Mouse (Mus musculus): ENCODE data around the gene Plxnb3. TPM values are rescaled to one million over a fixed set of nuclear protein-coding genes. Genes with fewer than 3 reads are reported as not detected.
"Not testable (repeated sequence)": the region's sequence is repeated elsewhere in the genome, so short reads cannot be mapped to it uniquely, and the experiment has no call there.

Gene Plxnb3
- polyA plus RNA-seq, 1 experiment from 2014 or later, result 0.27 TPM

DNA sequence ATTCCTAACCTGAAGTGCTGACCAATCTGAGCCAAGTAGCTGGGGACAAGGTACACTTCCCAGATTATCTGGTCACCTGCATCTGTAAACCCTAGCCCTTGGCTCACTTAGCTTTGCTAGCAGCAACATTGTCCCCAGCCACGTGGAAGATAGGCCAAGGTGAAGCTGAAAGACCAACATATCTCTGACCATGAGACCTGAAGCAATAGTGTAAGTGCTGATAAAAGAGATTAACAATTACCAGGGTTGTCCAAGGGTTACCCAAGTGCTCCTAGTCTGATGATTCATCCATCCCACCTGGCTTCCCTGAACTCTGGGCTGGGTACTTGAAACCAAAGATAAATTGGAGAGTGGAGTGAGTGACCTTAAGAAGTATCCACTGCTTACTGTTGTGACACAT is 26.0 kb upstream of the Plxnb3 start:
- Histone ChIP-seq H3K9ac (ENCODE audit: low read length) (no peak overlapping the region), H3K4me1 (replicated peaks; ENCODE audit: control insufficient read depth, insufficient read depth, low read length) (no peaks in the 10 kb centered on the region), H3K27me3 (replicated peaks; ENCODE audit: control insufficient read depth, insufficient read depth, low read length) (no peaks in the 10 kb centered on the region), H3K27ac (ENCODE audit: low read depth) (no peak overlapping the region), H3K4me3 (ENCODE audit: low read depth, low read length) (no peak overlapping the region), H3K9me3 (ENCODE audit: control insufficient read depth, low read length) (no peaks in the 10 kb centered on the region), H3K36me3 (ENCODE audit: control insufficient read depth, insufficient read depth, low read length) (peaks cover 8% of the 10 kb centered on the region), H3K4me2 (ENCODE audit: low read length) (no peak overlapping the region)
- WGBS, result 57% methylated on average over 1 of the region's 1 CpGs
- no peak for DNase-seq (ENCODE audit: low spot score)
- ATAC-seq (replicated peaks; ENCODE audit: low FRiP score, low TSS enrichment, low read depth), result no peak

DNA sequence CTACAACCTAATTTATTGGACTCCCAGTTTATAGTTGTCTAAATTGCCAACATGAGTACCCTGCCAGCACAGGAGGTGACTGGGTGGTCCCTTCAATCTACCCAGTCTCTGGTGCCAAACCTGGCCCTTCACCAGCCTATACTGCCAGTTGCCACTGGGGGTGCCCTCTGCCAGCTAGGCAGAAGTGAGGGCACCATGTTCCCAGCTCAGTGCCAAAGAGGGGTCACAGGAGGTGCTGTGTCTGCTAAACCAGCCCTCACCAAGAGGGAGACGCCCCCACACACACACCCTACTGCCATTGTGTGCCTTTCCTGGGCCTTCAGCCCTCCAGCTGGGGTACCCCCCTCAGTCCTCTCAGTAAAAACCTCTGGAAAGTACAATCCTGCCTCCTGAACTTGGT is 18.7 kb upstream of the Plxnb3 start:
- Histone ChIP-seq H3K4me1 (replicated peaks; ENCODE audit: control insufficient read depth, insufficient read depth, low read length) (no peaks in the 10 kb centered on the region), H3K27me3 (replicated peaks; ENCODE audit: control insufficient read depth, insufficient read depth, low read length) (no peaks in the 10 kb centered on the region), H3K4me2 (ENCODE audit: low read length) (no peak overlapping the region), H3K4me3 (ENCODE audit: low read depth, low read length) (no peak overlapping the region), H3K27ac (ENCODE audit: low read depth) (no peak overlapping the region), H3K9me3 (ENCODE audit: control insufficient read depth, low read length) (no peaks in the 10 kb centered on the region), H3K9ac (ENCODE audit: low read length) (no peak overlapping the region), H3K36me3 (ENCODE audit: control insufficient read depth, insufficient read depth, low read length) (no peaks in the 10 kb centered on the region; the same call in 1 of the 2 replicates)
- ATAC-seq (replicated peaks; ENCODE audit: low FRiP score, low TSS enrichment, low read depth) (no peak), DNase-seq (ENCODE audit: low spot score) (no peak)
- 57% methylated on average over 1 of the region's 1 CpGs for WGBS

DNA sequence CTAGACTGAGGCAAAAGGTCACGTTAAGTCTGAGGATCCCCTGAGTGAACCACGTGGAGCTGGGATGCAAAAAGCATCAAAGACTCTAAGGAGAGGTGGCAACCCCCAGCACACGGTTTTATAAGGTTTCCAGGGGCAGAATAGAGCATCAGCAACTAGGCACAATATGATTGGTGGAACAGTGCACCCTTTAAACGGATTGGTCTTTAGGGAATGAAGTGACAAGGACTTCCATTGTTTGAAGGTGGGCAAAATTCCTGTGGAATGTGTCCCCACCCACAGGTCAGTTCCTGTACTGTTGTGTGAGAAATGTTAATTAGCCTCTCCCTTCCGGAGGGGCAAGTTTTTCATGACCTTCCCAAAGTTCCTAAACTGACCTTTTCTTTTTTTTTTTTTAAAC is 17.7 kb upstream of the Plxnb3 start:
- Histone ChIP-seq H3K9ac (ENCODE audit: low read length) (no peak overlapping the region), H3K4me3 (ENCODE audit: low read depth, low read length) (no peak overlapping the region), H3K27me3 (replicated peaks; ENCODE audit: control insufficient read depth, insufficient read depth, low read length) (no peaks in the 10 kb centered on the region), H3K36me3 (ENCODE audit: control insufficient read depth, insufficient read depth, low read length) (no peaks in the 10 kb centered on the region; the same call in 1 of the 2 replicates), H3K4me2 (ENCODE audit: low read length) (no peak overlapping the region), H3K27ac (ENCODE audit: low read depth) (no peak overlapping the region), H3K9me3 (ENCODE audit: control insufficient read depth, low read length) (no peaks in the 10 kb centered on the region), H3K4me1 (replicated peaks; ENCODE audit: control insufficient read depth, insufficient read depth, low read length) (no peaks in the 10 kb centered on the region)
- WGBS, result 76% methylated on average over 5 of the region's 5 CpGs
- DNase-seq (ENCODE audit: low spot score) (no peak), ATAC-seq (replicated peaks; ENCODE audit: low FRiP score, low TSS enrichment, low read depth) (no peak)

DNA sequence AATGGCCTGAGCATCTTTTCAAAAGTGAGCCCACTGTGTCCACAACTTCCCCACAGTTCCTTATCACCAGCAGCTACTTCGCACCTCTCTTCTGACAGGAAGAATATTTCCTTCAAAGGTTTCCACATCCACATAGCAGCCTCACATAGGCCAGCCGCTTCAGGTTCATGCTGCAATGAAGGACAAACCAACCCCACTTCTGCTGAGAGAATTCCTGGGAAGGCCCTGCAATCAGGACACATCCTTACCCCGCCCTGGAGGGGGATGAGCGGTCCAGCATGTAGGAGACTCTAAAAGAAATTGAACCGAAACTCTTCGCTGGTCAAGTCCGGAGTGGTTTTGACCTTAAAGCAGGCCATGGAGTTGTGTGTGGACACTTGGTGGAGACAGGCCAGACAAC is 17.0 kb upstream of the Plxnb3 start:
- WGBS, result 96% methylated on average over 7 of the region's 7 CpGs
- DNase-seq (ENCODE audit: low spot score); H3K9me3 ChIP-seq (ENCODE audit: control insufficient read depth, low read length); H3K4me1 ChIP-seq (replicated peaks; ENCODE audit: control insufficient read depth, insufficient read depth, low read length); H3K27me3 ChIP-seq (replicated peaks; ENCODE audit: control insufficient read depth, insufficient read depth, low read length); H3K4me2 ChIP-seq (ENCODE audit: low read length); ATAC-seq (replicated peaks; ENCODE audit: low FRiP score, low TSS enrichment, low read depth); H3K9ac ChIP-seq (ENCODE audit: low read length); H3K36me3 ChIP-seq (ENCODE audit: control insufficient read depth, insufficient read depth, low read length); H3K27ac ChIP-seq (ENCODE audit: low read depth); H3K4me3 ChIP-seq (ENCODE audit: low read depth, low read length): not testable (repeated sequence)

DNA sequence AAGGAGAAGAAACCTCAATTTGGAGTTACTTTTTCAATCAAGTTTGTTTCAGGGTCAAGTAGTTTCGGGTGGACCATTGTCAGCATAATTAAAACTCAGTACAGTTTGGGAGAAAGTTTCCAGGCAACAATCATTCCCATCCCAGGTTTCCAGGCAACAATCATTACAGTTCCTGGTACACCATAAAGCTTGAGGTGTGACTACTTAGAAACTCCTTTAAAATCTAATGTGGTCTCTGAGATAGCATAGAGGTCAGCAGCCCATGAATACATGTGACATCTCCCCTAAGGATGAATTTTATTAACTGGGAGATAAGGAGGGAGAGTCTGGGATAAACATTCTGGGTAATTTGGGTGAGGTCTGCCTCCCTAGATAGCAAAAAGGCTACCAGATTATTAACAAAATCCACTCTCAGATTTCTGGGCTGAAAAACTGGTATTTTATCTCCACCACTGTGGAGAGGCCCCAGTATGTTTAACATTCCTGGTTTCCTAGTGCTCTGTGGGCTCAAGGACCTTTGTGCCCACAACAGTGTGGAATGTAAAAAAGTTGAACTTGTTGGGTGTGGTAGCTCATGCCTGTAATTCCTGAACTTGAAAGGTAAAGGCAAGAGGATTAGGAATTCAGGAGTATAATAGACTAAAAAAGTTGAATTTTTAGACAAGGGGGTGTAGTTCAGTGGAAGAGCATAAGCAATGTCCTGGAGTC is 12.0 kb upstream of the Plxnb3 start:
- Histone ChIP-seq H3K27ac (ENCODE audit: low read depth) (no peak overlapping the region), H3K4me2 (ENCODE audit: low read length) (no peak overlapping the region), H3K9me3 (ENCODE audit: control insufficient read depth, low read length) (no peaks in the 10 kb centered on the region), H3K4me1 (replicated peaks; ENCODE audit: control insufficient read depth, insufficient read depth, low read length) (no peaks in the 10 kb centered on the region), H3K36me3 (ENCODE audit: control insufficient read depth, insufficient read depth, low read length) (no peaks in the 10 kb centered on the region), H3K27me3 (replicated peaks; ENCODE audit: control insufficient read depth, insufficient read depth, low read length) (no peaks in the 10 kb centered on the region), H3K4me3 (ENCODE audit: low read depth, low read length) (no peak overlapping the region), H3K9ac (ENCODE audit: low read length) (no peak overlapping the region)
- ATAC-seq (replicated peaks; ENCODE audit: low FRiP score, low TSS enrichment, low read depth), result 0 out of 2 replicates have a peak, but pooled peaks have one; percentile 36
- DNase-seq (ENCODE audit: low spot score), result no peak
- 54% methylated on average over 1 of the region's 1 CpGs for WGBS

DNA sequence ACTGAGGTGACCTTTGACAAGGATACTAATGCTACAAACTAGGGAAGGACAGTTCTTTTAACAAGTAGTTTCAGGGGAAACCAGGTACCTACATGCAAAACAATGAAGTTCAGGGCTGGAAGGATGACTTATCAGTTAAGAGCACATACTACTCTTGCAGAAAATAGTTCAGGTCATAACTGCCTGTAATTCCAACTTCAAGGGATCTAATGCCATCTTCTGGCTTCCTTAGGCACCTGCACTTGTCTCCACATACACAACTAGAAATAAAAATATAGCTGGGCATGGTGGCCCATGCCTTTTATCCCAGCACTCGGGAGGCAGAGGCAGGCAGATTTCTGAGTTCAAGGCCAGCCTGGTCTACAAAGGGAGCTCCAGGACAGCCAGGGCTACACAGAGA is 7.9 kb upstream of the Plxnb3 start:
- Histone ChIP-seq H3K9ac (ENCODE audit: low read length) (no peak overlapping the region), H3K9me3 (ENCODE audit: control insufficient read depth, low read length) (no peaks in the 10 kb centered on the region), H3K4me3 (ENCODE audit: low read depth, low read length) (no peak overlapping the region), H3K27me3 (replicated peaks; ENCODE audit: control insufficient read depth, insufficient read depth, low read length) (no peaks in the 10 kb centered on the region), H3K4me1 (replicated peaks; ENCODE audit: control insufficient read depth, insufficient read depth, low read length) (no peaks in the 10 kb centered on the region), H3K36me3 (ENCODE audit: control insufficient read depth, insufficient read depth, low read length) (no peaks in the 10 kb centered on the region), H3K27ac (ENCODE audit: low read depth) (no peak overlapping the region), H3K4me2 (ENCODE audit: low read length) (no peak overlapping the region)
- DNase-seq (ENCODE audit: low spot score) (no peak), ATAC-seq (replicated peaks; ENCODE audit: low FRiP score, low TSS enrichment, low read depth) (no peak)
- WGBS, result 85% methylated on average over 1 of the region's 1 CpGs

DNA sequence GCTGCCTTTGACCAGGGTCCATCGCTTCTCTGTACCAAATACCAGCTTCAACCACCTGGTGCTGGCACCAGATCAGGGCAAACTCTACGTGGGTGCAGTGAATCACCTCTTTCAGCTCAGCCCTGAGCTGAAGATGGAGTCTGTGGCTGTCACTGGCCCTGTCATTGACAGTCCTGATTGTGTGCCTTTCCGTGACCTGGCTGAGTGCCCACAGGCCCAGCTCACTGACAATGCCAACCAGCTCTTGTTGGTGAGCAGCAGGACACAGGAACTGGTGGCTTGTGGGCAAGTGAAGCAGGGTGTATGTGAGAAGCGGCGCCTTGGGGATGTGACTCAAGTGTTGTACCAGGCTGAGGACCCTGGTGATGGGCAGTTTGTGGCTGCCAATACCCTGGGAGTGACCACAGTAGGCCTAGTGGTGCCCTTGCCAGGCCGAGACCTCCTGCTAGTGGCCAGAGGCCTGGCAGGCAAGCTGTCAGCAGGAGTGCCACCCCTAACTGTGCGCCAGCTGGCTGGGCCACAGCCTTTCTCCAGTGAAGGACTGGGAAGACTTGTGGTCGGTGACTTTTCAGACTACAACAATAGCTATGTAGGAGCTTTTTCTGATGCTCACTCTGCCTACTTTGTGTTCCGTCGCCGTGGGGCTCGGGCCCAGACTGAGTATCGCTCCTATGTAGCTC is 1.9 kb downstream of the Plxnb3 start:
- no peak overlapping the region for H3K9ac ChIP-seq (ENCODE audit: low read length)
- H3K4me1 ChIP-seq (replicated peaks; ENCODE audit: control insufficient read depth, insufficient read depth, low read length), result no peaks in the 10 kb centered on the region
- WGBS, result 82% methylated on average over 13 of the region's 13 CpGs
- no peak for ATAC-seq (replicated peaks; ENCODE audit: low FRiP score, low TSS enrichment, low read depth)
- no peaks in the 10 kb centered on the region for H3K9me3 ChIP-seq (ENCODE audit: control insufficient read depth, low read length)
- H3K4me2 ChIP-seq (ENCODE audit: low read length), result no peak overlapping the region
- no peak for DNase-seq (ENCODE audit: low spot score)
- no peak overlapping the region for H3K4me3 ChIP-seq (ENCODE audit: low read depth, low read length)
- H3K36me3 ChIP-seq (ENCODE audit: control insufficient read depth, insufficient read depth, low read length), result no peaks in the 10 kb centered on the region
- H3K27me3 ChIP-seq (replicated peaks; ENCODE audit: control insufficient read depth, insufficient read depth, low read length), result no peaks in the 10 kb centered on the region
- H3K27ac ChIP-seq (ENCODE audit: low read depth), result no peak overlapping the region

DNA sequence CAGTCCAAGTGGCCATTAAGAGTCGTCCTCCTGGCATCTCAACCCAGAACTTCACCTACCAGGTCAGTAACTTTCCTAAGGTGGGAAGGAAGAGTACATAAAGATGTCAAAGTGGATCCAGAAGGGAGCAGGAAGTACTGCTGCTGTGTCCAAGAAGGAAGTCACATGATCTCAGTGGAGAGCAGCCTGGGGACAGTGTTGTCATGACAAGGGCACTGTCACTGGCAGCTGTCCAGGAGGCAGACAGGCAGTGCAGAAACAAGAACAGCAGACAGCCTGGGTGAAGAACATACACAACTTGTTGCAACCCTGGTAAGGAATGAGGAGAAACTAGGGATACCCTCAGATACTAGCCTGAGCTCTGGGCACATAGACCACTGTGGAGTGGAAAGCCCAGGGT is 8.4 kb downstream of the Plxnb3 start:
- Histone ChIP-seq H3K9me3 (ENCODE audit: control insufficient read depth, low read length) (no peaks in the 10 kb centered on the region), H3K4me1 (replicated peaks; ENCODE audit: control insufficient read depth, insufficient read depth, low read length) (no peaks in the 10 kb centered on the region), H3K4me2 (ENCODE audit: low read length) (no peak overlapping the region), H3K4me3 (ENCODE audit: low read depth, low read length) (no peak overlapping the region), H3K36me3 (ENCODE audit: control insufficient read depth, insufficient read depth, low read length) (no peaks in the 10 kb centered on the region), H3K9ac (ENCODE audit: low read length) (no peak overlapping the region), H3K27ac (ENCODE audit: low read depth) (no peak overlapping the region), H3K27me3 (replicated peaks; ENCODE audit: control insufficient read depth, insufficient read depth, low read length) (no peaks in the 10 kb centered on the region)
- 67% methylated on average over 1 of the region's 1 CpGs for WGBS
- ATAC-seq (replicated peaks; ENCODE audit: low FRiP score, low TSS enrichment, low read depth) (no peak), DNase-seq (ENCODE audit: low spot score) (no peak)

DNA sequence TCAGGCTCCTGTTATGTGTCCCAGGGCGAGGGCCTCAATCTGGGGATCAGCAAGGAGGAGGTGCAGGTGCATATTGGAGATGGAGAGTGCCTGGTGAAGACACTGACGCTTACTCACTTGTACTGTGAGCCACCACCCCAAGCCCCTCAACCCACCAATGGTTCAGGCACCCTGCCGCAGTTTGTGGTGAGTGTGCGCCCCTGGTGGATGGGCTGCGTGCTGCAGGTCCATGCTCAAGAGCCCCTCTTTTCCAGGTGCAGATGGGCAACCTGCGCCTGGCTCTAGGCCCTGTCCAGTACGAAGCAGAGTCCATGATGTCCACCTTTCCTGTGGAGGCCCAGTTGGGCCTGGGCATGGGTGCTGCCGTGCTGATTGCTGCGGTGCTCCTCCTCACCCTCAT is 10.4 kb downstream of the Plxnb3 start:
- 66% methylated on average over 9 of the region's 9 CpGs for WGBS
- H3K4me3 ChIP-seq (ENCODE audit: low read depth, low read length), result no peak overlapping the region
- H3K4me1 ChIP-seq (replicated peaks; ENCODE audit: control insufficient read depth, insufficient read depth, low read length), result no peaks in the 10 kb centered on the region
- no peak overlapping the region for H3K9ac ChIP-seq (ENCODE audit: low read length)
- DNase-seq (ENCODE audit: low spot score), result no peak
- no peaks in the 10 kb centered on the region for H3K9me3 ChIP-seq (ENCODE audit: control insufficient read depth, low read length)
- no peak for ATAC-seq (replicated peaks; ENCODE audit: low FRiP score, low TSS enrichment, low read depth)
- no peaks in the 10 kb centered on the region for H3K36me3 ChIP-seq (ENCODE audit: control insufficient read depth, insufficient read depth, low read length)
- no peaks in the 10 kb centered on the region for H3K27me3 ChIP-seq (replicated peaks; ENCODE audit: control insufficient read depth, insufficient read depth, low read length)
- no peak overlapping the region for H3K4me2 ChIP-seq (ENCODE audit: low read length)
- H3K27ac ChIP-seq (ENCODE audit: low read depth), result no peak overlapping the region

Data from intestine, embryonic 14.5 days (tissue).